Mouse (Mus musculus) left cerebral cortex, adult 9 months (tissue): Measurements from ENCODE around the gene Pdia4.
"Not testable (repeated sequence)": the region's sequence is repeated elsewhere in the genome, so short reads cannot be mapped to it uniquely, and the experiment has no call there.

ENCODE experiments used
- DNase-seq, 2 experiments: peaks; one replicate each; pipeline ENCODE4 v3.0.0; 2022; ENCODE audit warnings: low spot score in 2 of 2

The Pdia4 gene

DNA sequence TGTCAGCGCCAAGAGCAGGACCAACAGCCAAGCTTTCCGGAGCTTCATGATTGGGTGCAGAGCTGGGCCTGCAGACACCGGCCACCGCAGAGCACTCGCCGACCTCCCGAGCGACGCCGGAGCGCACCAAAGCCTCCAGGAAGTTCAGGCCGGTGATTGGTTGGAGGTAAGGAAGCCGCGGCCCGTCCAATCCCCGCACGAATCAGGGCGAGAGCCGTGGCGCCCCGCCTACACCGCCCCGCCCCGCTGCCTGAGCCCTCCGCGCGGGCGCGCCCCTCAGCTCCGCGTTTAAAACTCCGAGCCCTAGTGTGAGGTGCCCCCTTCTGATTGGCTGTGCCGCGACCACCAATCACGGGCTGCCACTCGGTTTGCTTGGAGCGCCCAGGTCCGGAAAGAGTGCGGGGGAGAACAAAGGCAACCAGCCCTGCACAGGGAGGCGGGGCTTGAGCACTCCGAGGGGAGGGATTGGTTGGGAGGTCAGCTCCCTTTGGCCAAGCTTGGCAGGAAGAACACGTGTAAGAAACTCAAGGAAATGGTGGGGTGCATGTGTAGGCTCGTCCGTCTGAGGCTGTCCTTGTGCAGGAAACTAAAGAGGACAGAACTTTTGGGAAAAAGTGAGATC, at the start of gene Pdia4:
Gene Pdia4 (minus strand): TSS at position 174 of the 622 bp plus-strand sequence.
- DNase-seq, result peak; percentile 96 to 98

DNA sequence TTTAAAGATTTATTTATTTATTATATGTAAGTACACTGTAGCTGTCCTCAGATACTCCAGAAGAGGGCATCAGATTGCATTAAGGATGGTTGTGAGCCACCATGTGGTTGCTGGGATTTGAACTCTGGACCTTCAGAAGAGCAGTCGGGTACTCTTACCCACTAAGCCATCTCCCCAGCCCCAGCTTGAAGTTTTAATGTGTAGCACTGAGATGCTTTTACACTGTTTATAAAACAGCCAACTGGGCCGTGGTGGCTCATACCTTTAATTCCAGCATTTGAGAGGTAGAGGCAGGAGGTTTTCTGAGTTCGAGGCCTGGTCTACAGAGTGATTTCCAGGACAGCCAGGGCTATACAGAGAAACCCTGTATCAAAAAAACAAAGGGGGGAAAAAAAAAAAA, 44.5 kb upstream of the Pdia4 start:
- DNase-seq, result not testable (repeated sequence)

DNA sequence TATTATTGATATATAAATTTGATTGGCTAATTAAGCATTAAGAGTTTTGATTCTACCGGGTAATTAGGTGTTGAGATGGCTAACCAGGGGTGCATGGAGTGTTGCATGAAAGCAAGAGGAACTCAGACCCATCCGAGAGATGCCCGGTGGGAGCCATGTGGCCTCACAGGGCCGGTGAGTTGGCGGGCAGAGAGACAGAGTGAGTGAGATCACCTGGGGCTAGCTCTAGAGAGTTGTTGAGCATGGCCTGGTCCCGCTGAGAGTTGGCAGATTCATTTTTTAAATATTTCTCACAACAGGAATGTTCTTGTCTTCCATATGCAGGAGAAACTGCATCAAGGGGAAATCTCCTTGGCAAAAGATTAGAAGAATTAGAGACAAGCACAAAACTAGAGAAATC, 44.0 kb upstream of the Pdia4 start:
- DNase-seq, result no peak

DNA sequence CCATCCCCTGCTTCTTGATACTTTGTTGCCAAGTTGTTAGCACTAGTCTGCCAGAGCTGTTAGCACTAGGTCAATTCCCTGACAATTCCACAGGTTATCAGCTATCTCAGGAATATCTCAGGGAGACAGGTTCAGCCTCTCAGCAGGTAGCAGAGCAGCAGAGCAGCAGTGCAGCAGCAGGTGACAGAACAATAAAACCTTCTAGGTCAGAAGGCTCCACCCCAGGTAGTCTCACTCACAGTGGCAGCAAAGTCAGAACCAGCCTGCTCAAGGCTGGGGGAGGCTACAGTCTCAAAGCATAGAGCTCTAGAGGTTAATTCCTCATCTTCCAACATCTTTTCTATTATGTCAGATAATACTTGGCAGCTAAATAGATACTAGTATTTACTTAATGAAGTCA, 32.5 kb upstream of the Pdia4 start:
- DNase-seq, result no peak

DNA sequence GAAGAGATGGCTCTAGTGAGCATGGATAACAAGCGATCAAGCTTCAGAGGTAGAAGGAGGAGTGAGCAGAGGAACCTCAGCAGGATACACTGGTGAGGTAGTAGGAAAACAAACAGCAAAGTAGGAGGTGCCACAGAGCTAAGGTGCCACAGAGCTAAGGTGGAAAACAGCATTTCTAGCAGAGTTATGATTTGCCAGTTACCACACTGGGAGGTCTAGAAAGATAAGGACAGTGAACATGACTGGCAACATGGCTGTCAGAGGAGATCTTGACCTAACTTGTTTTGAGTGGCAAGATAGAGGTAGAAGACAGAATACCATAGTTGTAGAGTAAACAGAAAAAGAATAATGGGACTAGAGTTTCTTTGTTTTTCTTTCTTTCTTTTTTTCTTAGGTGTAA, 29.1 kb upstream of the Pdia4 start:
- no peak for DNase-seq

DNA sequence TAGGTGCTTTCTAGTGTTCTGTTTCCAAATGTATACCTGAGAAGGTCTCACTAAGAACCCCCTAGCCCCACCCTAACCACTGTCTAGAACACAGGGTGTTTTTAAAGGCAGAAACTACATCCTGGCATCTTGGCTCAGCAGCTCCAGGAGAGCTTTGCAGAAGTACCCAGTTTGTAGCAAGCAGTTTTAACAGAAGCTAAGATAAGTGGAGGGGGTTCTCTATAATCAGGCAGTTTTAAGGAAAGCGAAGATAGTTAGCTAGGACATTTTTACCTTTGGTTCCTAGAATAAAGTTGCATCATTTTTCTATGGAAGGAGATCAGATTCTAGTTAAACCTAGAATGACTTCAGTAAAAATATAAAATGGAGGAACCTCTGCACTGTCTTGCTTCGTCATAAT, 28.6 kb upstream of the Pdia4 start:
- no peak for DNase-seq

DNA sequence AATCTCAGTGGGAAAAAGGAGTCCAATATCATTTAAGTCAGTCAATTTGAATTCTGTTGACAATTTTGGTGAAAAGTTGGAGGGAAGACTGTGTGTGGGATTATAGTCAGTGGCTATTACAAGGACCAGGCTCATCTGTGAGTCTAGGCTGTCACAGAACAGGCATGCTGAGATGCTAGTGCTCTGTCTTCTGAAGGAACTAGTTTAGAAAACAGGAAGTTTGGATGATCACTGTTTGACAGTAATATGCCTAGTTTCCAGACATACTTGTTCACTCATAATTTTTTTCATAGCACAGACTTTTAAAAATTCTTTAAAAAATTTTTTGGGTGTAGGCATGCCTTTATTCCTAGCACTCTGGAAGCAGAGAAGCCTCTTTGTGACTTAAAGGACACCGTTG, 27.8 kb upstream of the Pdia4 start:
- no peak for DNase-seq

DNA sequence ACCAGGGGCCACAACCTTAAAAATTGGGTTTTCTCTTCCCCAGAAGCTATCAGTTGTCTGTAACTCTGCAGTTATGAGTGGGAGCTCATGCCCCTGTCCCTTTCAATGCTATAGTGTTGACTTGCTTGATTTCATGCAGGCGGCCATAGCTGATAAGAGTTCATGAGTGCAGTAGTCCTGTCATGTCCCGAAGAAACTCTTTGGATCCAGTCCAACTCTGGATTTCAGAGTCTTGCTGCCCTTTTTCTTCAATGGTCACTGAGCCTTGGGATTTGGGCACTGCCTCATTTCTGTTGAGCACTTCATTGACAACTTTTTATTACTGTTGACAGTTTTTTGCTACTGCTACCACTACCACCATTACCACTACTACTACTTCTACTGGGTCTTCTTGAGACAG, 24.4 kb upstream of the Pdia4 start:
- no peak for DNase-seq

DNA sequence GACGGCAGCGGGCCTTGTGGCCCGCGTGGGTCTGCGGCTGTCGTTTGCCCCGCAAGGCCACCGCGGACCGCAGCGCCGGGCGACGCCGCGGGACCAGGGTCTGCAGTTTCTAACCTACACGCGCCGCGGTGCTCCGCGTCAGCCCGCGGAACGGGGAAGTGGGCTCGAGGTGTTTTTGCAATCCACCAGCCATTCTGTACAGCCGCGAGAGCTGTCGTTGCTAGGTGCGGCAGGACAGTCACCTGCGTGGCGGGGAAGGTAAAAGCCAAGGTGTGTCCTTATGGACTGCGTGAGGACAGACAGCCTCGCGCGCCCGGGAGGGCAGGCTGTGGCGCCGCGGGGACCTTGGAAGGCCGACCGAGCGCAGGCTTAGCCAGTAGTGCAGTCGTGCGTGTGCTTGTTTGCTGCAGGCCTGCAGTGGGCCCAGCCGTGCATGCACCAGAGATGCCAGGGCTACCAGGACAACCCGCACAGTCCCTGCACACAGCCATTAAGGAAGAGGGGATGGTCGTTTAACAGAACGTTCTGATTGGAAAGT, 22.8 kb upstream of the Pdia4 start:
- peak in 1 of 2 experiments; percentile 44 for DNase-seq

DNA sequence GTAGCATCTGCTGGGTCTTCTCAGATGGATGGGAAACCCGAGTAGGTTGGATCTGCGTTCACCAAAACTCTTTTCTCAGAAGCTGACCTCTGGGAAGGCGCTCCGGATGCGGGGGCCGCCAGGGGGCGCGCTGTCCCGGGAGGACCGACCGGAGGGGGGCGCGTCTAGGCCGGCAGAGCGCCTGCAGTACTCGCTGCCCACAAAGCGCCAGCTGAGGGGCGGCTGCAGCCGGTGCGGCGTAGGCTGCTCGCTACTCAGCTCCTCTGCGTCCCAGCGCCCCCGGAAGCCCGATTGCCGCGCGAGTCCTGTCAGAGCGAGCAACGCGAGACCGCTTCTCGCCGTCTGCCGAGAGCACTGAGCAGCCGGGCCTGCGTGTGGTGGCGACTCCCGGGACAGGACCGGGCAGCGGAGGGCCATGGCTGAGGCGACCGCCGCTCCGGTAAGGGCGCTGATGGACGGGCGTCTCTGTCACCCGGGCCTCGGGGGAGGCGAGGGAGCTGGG, 22.3 kb upstream of the Pdia4 start, which contains the start of gene Zfp398:
Gene Zfp398 (plus strand): TSS at position 180 of the 502 bp plus-strand sequence.
- peak; percentile 82 to 95 for DNase-seq

DNA sequence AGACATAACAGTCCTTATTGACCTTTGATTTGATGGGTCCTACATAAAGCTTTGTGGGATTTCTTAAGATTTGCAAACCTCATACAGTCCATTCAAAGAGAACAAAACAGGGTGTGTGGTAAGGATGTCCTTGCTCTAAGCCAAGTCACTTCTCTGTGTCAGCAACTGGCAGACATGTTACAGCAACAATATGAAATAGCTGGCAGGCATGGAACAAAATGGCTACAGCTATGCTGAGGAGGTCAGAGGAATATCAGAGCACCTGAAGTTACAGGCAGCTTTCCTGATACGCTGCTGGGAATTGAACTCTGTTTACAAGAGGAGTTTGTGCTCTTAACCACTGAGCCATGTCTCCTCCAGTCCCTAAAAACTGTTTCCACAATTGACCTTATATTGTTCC, 19.0 kb upstream of the Pdia4 start:
- DNase-seq, result no peak

DNA sequence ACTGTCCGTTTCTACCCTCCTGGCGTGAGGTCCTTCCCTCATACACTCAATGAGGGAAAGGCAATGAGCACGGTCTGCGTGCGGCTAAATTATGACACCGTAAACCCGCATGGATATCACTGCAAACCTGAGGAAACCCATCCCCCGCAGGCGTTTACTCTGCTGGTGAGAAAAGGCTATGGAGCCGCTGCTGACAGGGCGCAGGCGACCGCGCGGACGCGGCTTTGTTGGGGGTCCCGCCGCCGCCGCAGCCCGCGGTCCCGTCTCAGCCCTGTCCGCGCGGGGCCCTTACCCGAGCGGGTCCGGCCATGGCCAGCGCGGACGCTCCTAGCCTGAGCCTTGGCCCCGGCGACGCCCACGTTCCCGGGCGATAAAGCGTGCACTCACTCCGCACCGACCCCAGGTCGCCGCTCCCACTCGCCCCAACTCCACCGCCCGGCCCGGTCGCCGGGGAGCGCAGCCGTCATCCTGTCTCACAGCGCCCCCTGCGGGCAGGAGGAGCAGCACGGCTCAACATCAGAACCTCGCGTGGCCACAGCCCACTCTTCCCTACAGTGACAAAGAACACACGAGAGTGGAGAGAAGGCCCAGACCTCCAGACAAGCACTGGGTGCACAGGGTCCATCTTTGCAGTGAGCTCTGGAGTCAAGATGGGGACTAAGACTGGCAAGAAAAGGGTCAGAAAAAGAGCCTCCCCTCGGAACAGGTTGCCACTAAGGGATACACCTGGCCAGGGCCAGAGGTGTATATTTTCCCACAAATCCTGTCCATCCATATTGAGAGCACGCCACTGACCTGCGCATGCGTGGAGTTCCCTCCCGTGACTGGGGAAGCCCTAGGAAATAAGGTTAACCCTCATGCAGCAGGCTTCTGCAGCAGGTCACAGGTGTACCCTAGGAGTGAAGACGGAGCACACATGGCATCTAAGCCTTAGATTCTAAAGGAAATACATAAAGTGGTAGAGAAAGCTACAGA, 17.2 kb upstream of the Pdia4 start, which contains the start of gene Zfp786:
Gene Zfp786 (minus strand): TSS at position 764 of the 975 bp plus-strand sequence.
- DNase-seq, result peak; percentile 70 to 90

DNA sequence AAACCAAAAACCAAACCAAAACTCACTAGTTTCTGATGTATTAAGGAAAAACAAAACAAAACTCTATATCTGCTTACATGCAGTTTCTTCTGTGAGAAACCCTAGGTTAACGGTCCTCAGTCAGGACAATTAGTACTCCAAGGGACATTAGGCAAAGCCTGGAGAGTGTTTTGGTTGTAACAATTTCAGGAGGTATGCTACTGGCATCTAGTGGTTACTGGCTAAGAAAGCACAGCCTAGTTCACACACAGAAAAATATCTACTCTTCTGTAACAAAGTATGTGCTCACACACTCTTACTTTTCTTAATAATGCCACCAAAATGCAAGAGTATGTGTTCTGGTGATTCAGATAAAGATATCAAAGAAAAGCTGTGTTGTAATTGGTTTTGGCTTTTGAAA, 15.7 kb upstream of the Pdia4 start:
- DNase-seq, result no peak

DNA sequence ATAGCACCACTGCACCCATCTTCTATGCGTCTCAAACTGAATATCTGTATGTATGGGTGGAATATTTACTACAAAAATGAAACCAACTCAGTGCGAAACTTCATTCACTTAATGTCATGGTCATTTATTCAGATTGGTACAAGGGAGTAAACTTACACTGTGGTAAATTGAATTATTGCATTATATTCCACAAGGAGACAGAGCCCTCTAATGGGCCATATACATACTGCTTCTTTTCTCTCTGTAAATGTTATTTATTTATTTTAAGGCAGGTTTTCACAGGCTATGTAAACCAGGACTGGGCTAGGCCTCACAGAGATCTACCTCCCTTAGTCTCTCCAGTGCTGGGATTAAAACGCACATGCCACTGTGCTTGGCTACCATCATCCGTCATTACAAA, 14.2 kb upstream of the Pdia4 start:
- DNase-seq, result no peak

DNA sequence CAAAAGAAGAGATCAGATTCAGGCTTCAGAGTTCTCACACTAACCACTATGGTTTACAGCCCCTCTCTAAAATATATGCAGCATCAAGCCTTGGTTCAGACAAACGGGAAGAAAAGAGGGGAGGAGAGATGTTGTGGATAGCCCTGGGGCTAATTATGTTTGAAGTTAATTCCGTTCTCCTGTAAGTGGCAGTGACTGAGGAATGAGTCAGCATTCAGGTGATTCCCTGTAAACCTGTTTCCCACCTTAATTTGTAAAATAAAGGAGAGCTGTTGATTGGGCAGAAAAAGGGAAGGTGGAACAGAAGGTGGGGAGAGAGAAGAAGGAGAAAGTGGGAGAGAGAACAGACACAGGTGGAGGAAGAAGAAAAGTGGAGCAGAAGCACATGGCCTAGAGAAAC, 11.0 kb upstream of the Pdia4 start:
- DNase-seq, result no peak

DNA sequence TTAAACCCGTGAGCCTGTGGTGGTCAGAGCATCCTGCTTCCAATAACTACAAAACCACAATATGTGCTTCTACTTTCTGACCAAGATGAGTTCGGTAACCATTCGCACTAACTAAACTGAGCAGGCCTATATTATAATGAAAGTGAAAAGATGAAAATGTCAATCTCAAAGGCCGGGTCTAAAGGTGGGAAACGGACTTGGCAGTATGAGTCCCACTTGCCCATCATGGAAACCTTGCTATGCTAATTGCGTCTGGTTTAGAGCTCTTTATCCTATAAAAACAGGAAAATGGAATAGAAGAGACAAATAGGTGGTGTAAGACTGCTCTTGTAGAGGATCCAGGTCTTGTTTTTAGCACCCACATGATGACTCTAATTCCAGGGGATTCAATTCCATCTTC, 8.5 kb upstream of the Pdia4 start:
- DNase-seq, result no peak

DNA sequence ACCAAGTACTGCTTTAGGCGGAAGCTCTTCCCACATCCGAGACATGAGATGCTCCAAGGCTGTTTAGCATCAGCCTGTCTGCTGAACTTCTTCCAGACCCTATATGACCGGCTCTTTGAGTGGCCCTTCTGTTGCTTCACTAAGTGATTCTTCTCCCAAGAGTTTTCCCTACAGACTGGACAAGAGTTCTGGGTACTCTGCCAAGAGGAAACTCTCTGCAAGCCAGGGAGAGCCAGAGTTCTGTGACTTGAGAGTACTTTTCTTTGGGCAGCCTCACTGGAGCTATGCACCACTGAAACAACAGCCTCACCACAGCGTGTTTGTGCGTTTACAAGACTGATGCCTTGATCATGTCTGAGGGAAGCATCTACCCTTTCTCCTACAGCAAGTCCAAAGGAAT, 8.0 kb upstream of the Pdia4 start:
- DNase-seq, result no peak

DNA sequence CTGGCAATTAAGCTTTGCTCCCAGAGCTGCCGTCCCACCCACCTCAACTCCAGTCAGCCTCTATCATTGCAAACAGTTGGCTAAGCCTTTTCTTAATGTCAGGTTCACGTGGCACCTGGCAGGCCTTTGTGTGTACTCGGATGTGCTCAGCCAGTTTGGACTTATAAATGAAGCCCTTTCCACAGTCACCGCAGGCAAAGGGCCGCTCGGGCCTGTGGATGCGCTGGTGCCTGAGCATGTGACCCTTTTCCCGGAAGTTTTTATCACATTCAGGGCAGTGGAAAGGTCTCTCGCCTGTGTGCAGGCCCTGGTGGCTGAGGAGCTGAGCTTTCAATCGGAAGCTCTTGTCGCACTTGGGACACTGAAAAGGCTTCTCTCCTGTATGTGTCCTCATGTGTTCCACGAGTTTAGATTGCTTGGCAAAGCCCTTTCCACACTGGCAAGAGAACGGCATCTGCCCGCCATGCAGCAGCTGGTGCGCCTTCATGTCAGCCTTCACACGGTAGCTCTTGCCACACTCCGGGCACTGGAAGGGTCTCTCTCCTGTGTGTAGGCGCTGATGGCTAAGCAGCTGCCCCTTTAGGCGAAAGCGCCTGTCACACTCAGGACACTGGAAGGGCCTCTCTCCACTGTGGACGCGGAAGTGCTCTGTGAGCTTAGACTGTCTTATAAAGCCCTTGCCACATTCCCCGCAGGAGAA, 6.5 kb upstream of the Pdia4 start:
- DNase-seq, result no peak

DNA sequence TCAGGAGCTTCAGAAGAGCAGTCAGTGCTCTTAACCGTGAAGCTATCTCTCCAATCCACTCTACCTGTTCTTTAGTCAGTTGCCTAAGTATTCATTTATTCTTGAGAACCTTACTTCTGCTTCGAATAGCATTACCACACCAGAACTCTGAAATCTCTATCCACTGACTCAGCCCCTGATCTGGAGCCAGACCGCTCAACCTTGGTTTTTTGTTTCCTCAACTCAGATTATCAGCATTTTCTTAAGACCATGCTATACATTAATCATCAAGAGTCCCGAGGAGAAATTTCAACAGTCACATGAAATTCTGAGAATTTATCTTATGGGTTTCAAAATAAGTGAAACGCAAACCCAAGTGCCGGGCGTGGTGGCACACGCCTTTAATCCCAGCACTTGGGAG, 5.5 kb upstream of the Pdia4 start:
- DNase-seq, result no peak

DNA sequence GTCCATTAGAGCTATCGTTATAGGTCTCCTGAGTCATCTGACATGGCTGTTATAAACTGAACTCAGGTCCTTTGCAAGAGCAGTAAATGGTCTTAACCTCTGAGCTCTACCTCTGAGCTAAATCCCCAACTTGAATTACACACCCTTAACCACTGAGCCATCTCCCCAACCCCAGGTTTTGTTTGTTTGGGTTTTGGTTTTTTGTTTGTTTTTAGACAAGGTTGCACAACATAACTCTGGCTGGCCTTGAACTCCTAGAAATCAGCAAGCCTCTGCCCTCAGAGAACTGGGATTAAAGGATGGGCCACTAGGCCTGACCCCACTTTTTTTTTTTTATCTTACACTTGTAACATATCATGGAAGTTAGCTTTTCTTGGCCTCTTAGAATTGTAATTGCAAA, 2.9 kb upstream of the Pdia4 start:
- DNase-seq, result no peak

DNA sequence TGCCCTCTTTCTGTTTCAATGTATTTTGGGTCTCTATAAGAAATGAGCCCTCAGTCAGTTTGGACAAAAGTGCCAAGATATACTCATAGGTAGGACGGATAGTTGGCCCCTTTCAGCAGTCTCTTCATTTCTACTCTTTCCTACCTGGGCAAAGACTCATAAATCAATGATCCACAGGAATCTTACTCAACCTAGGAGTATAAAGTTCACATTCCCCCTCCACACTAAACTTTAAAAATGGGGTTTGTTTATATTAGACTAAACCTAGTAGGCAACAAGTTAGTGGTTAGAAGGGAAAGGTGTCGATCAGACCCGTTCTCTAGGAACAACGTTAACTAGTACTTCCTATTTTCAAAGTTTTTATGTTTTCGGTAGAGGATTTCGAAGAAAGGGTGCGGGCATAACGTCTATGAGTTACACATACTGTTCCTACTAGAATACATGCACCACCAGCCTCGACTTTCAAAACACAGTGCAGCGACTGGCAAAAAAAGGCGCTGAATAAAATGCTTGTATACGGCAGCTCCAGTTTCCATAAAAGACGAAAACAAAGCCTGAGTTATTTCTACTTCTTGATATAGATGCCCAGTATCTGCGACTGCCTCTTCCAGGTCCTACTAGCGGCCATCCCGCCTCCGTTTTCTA, 837 bp downstream of the Pdia4 start:
- DNase-seq, result no peak
